Mouse (Mus musculus): ENCODE data around the gene Ankrd55. TPM values are rescaled to one million over a fixed set of nuclear protein-coding genes. Genes with fewer than 3 reads are reported as not detected.
"Not testable (repeated sequence)": the region's sequence is repeated elsewhere in the genome, so short reads cannot be mapped to it uniquely, and the experiment has no call there.

Ankrd55 gene
- polyA plus RNA-seq, 1 experiment from 2014 or later, result 0.09 TPM

- Histone ChIP-seq H3K36me3 (no peaks in the 10 kb centered on the region), H3K9ac (no peak overlapping the region), H3K4me1 (replicated peaks) (peaks cover 6% of the 10 kb centered on the region; the same call in 1 of the 2 replicates), H3K4me3 (replicated peaks) (no peak overlapping the region), H3K9me3 (replicated peaks) (no peaks in the 10 kb centered on the region), H3K4me2 (no peak overlapping the region), H3K27me3 (peaks cover 7% of the 10 kb centered on the region; the same call in 1 of the 2 replicates), H3K27ac (no peak overlapping the region)
- ATAC-seq (ENCODE audit: low read depth) (no peak), DNase-seq (no peak)
- 84% methylated on average over 6 of the region's 6 CpGs for WGBS (ENCODE audit: insufficient replicate concordance)
Observed at GRCm38 (mm10) chr13:112293092-112293491, 4.8 kb downstream of the Ankrd55 start.

GRCm38 (mm10) chr13:112294446-112294845 lies 6.2 kb downstream of the Ankrd55 start:
- H3K4me2 ChIP-seq, result no peak overlapping the region
- H3K9ac ChIP-seq, result no peak overlapping the region
- peaks cover 3% of the 10 kb centered on the region; the same call in 1 of the 2 replicates for H3K27me3 ChIP-seq
- no peak for DNase-seq
- 74% methylated on average over 6 of the region's 6 CpGs for WGBS (ENCODE audit: insufficient replicate concordance)
- no peak for ATAC-seq (ENCODE audit: low read depth)
- H3K27ac ChIP-seq, result no peak overlapping the region
- H3K9me3 ChIP-seq (replicated peaks), result no peaks in the 10 kb centered on the region
- no peaks in the 10 kb centered on the region for H3K4me1 ChIP-seq (replicated peaks)
- H3K36me3 ChIP-seq, result no peaks in the 10 kb centered on the region
- H3K4me3 ChIP-seq (replicated peaks), result no peak overlapping the region

- Histone ChIP-seq H3K27ac (no peak overlapping the region), H3K36me3 (no peaks in the 10 kb centered on the region), H3K9ac (no peak overlapping the region), H3K9me3 (replicated peaks) (no peaks in the 10 kb centered on the region), H3K4me3 (replicated peaks) (no peak overlapping the region), H3K4me1 (replicated peaks) (no peaks in the 10 kb centered on the region), H3K27me3 (no peaks in the 10 kb centered on the region), H3K4me2 (no peak overlapping the region)
- ATAC-seq (ENCODE audit: low read depth) (no peak), DNase-seq (no peak)
- 84% methylated on average over 6 of the region's 6 CpGs for WGBS (ENCODE audit: insufficient replicate concordance)
Observed at GRCm38 (mm10) chr13:112297781-112298180, 9.5 kb downstream of the Ankrd55 start.

GRCm38 (mm10) chr13:112303429-112303828 lies 15.2 kb downstream of the Ankrd55 start:
- Histone ChIP-seq H3K9ac (no peak overlapping the region), H3K4me2 (no peak overlapping the region), H3K4me1 (replicated peaks) (no peaks in the 10 kb centered on the region), H3K4me3 (replicated peaks) (no peak overlapping the region), H3K9me3 (replicated peaks) (no peaks in the 10 kb centered on the region), H3K36me3 (no peaks in the 10 kb centered on the region), H3K27me3 (no peaks in the 10 kb centered on the region), H3K27ac (no peak overlapping the region)
- ATAC-seq (ENCODE audit: low read depth), result no peak
- DNase-seq, result no peak
- WGBS (ENCODE audit: insufficient replicate concordance), result 73% methylated on average over 2 of the region's 2 CpGs

- H3K4me2 ChIP-seq, result no peak overlapping the region
- ATAC-seq (ENCODE audit: low read depth) (no peak), DNase-seq (no peak)
- no peak overlapping the region for H3K9ac ChIP-seq
- no peak overlapping the region for H3K27ac ChIP-seq
- H3K9me3 ChIP-seq (replicated peaks), result no peaks in the 10 kb centered on the region
- no peaks in the 10 kb centered on the region for H3K4me1 ChIP-seq (replicated peaks)
- 5% methylated on average over 1 of the region's 1 CpGs for WGBS (ENCODE audit: insufficient replicate concordance)
- no peak overlapping the region for H3K4me3 ChIP-seq (replicated peaks)
- no peaks in the 10 kb centered on the region for H3K36me3 ChIP-seq
- no peaks in the 10 kb centered on the region for H3K27me3 ChIP-seq
Observed at GRCm38 (mm10) chr13:112308672-112309071, 20.4 kb downstream of the Ankrd55 start.

DNA sequence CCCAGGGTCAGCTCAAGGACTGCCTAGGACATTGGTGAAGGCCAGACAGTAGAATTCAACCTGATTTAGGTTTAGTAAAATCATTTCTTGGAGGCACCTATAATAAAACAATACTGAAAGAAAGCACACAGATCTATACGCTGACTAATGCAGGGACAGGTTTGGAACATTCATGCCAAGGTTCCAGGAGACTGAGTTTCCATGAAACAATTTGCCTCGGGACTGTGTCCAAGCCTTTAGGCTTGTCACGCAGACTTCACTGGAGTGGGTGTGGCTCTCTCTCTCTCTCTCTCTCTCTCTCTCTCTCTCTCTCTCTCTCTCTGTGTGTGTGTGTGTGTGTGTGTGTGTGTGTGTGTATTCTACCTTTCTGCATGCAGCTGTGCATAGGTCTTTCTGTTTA lies 23.4 kb downstream of the Ankrd55 start:
- WGBS (ENCODE audit: insufficient replicate concordance), result 64% methylated on average over 3 of the region's 3 CpGs
- DNase-seq; H3K4me2 ChIP-seq; H3K4me1 ChIP-seq (replicated peaks); H3K9me3 ChIP-seq (replicated peaks); ATAC-seq (ENCODE audit: low read depth); H3K4me3 ChIP-seq (replicated peaks); H3K36me3 ChIP-seq; H3K27ac ChIP-seq; H3K9ac ChIP-seq; H3K27me3 ChIP-seq: not testable (repeated sequence)

DNA sequence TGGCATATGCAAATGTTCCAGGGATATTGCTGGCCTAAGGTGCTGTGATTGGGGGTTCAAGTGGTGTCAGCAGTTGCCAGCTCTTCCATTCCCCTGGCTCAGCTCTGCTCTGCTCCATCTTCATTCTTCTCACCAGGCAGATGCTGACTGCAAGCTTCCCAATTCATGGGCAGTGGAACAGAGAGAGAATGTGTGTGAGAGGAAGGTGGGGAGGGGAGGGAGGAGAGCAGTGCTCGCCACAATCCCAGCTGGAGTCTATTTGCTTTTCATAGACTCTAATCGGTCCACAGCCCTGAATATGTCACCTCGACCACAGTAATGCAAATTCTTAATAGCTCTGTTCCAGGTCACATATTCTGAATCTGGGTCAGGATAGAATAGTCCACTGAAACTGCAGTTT lies 27.2 kb downstream of the Ankrd55 start:
- no peak for ATAC-seq (ENCODE audit: low read depth)
- Histone ChIP-seq H3K36me3 (no peaks in the 10 kb centered on the region), H3K27me3 (no peaks in the 10 kb centered on the region), H3K9ac (no peak overlapping the region), H3K4me3 (replicated peaks) (no peak overlapping the region), H3K9me3 (replicated peaks) (no peaks in the 10 kb centered on the region), H3K4me2 (no peak overlapping the region), H3K27ac (no peak overlapping the region), H3K4me1 (replicated peaks) (no peaks in the 10 kb centered on the region)
- 41% methylated on average over 3 of the region's 3 CpGs for WGBS (ENCODE audit: insufficient replicate concordance)
- no peak for DNase-seq

GRCm38 (mm10) chr13:112316622-112317482 lies 28.6 kb downstream of the Ankrd55 start:
- Histone ChIP-seq H3K9ac (no peak overlapping the region; the same call in 1 of the 2 replicates), H3K36me3 (no peaks in the 10 kb centered on the region), H3K4me1 (replicated peaks) (no peaks in the 10 kb centered on the region), H3K9me3 (replicated peaks) (no peaks in the 10 kb centered on the region), H3K4me3 (replicated peaks) (no peak overlapping the region), H3K27ac (no peak overlapping the region), H3K4me2 (no peak overlapping the region), H3K27me3 (no peaks in the 10 kb centered on the region)
- 55% methylated on average over 11 of the region's 11 CpGs for WGBS (ENCODE audit: insufficient replicate concordance)
- DNase-seq (no peak), ATAC-seq (ENCODE audit: low read depth) (no peak)

DNA sequence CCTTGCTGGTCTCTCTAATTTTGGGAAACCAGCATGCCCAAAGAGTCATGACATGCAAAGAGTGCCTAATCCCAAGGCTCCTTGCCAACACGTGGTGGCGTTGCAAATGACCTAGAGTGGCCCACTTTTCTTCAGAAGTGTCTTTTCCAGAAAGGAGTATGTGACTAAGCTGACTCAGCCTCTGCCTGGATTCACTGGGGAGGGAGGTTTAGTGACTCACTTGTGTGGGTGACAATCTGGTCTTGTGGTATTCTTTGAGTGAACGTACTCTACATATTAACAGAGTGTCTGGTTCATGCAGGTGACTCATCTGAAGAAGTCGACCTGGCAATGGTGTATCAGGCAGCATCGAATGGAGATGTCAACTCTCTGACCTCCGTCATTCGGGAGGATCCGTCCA lies 29.9 kb downstream of the Ankrd55 start:
- Histone ChIP-seq H3K4me2 (no peak overlapping the region), H3K36me3 (no peaks in the 10 kb centered on the region), H3K9me3 (replicated peaks) (no peaks in the 10 kb centered on the region), H3K27me3 (no peaks in the 10 kb centered on the region), H3K27ac (no peak overlapping the region), H3K4me1 (replicated peaks) (no peaks in the 10 kb centered on the region), H3K4me3 (replicated peaks) (no peak overlapping the region), H3K9ac (no peak overlapping the region)
- ATAC-seq (ENCODE audit: low read depth) (no peak), DNase-seq (no peak)
- WGBS (ENCODE audit: insufficient replicate concordance), result 68% methylated on average over 8 of the region's 8 CpGs

DNA sequence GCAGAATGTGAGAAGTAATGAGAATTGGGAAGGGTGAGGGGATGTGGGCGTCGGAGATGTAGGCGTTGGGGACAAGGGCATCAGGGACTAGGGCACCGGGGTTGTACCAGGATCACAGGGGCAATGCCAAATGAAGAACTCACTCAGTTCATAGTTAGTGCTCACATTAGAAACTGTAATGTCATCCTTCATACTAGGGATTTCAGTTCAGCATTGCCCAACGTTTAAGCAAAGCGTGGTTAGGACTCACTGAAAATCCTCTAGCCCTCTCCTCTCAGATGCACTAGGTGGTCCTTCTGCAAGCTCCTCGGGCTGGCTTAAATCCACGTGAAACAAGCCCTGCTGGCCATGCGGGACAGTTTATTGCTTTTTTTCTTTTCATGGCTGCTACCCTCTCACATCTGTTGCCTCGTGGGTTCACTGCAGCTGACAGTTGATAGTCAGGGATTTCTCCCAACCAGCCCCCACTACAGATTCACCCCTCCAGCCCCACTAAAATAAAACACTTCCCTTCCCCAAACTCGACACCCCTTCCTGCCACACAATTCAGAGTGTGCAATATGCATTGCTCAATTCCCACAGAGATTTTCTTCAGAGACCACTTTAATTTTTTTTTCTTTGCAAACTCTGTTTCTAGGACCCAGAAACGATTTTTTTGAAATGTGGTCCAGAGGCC lies 35.5 kb downstream of the Ankrd55 start:
- no peaks in the 10 kb centered on the region for H3K9me3 ChIP-seq (replicated peaks)
- H3K9ac ChIP-seq, result no peak overlapping the region
- no peaks in the 10 kb centered on the region for H3K4me1 ChIP-seq (replicated peaks)
- ATAC-seq (ENCODE audit: low read depth) (no peak), DNase-seq (no peak)
- no peak overlapping the region for H3K4me3 ChIP-seq (replicated peaks)
- no peak overlapping the region for H3K4me2 ChIP-seq
- 57% methylated on average over 12 of the region's 12 CpGs for WGBS (ENCODE audit: insufficient replicate concordance)
- H3K36me3 ChIP-seq, result no peaks in the 10 kb centered on the region
- no peak overlapping the region for H3K27ac ChIP-seq
- H3K27me3 ChIP-seq, result no peaks in the 10 kb centered on the region

DNA sequence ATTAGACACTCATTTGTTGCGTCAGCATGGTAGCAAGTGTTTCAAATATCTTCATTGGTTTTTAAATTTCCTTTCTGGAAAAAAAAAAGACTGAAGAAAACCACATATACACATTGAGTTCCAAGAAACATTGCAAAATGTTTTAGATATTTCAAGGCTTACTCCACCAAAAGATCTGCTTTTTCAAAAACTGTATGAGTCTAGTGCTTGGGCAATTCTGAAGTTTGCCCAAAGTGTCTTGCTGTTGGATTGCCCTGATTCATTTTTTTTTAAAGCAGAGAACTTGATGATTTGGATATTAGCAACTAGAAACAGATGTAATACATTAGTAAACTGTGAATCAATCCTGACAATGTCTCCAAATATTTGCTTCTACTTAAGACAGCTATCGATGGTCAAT lies 36.9 kb downstream of the Ankrd55 start:
- Histone ChIP-seq H3K4me3 (replicated peaks) (no peak overlapping the region), H3K9ac (no peak overlapping the region), H3K27me3 (no peaks in the 10 kb centered on the region), H3K4me2 (no peak overlapping the region), H3K27ac (no peak overlapping the region), H3K4me1 (replicated peaks) (no peaks in the 10 kb centered on the region), H3K9me3 (replicated peaks) (no peaks in the 10 kb centered on the region), H3K36me3 (no peaks in the 10 kb centered on the region)
- DNase-seq (no peak), ATAC-seq (ENCODE audit: low read depth) (no peak)
- WGBS (ENCODE audit: insufficient replicate concordance), result 68% methylated on average over 2 of the region's 2 CpGs

Data from liver, embryonic 13.5 days (tissue).